9 mouse cellular contexts compared by ENCODE assay signal in genomic region chr2:25376589-25376988, GRCm38 (mm10). TPM values are rescaled to one million over a fixed set of nuclear protein-coding genes. Genes with fewer than 3 reads are reported as not detected.
DNase-seq lines count a peak whose midpoint lies in the region; ATAC-seq and TF ChIP-seq lines count a peak whose summit lies in the region.
"Had no signal": no experiment of that assay in that cellular context is flagged by ENCODE, and none has a peak within 500 bp of the region (broad histone marks: within the 10 kb centered on the region; RNA-seq: fewer than 3 reads in every experiment).

No protein-coding gene starts in this region.

- peaks cover 40% of the 10 kb centered on the region for H3K36me3 ChIP-seq in kidney, embryonic 15.5 days
- H3K36me3 ChIP-seq in CH12.LX (replicated peaks in 1 of 2; ENCODE audit: control insufficient read depth in 1 of 2, insufficient read depth in 1 of 2, low read length in 1 of 2) = peaks cover 23 to 47% of the 10 kb centered on the region in 2 experiments
- no peaks in the 10 kb centered on the region for H3K36me3 ChIP-seq in kidney, postnatal 0 days (ENCODE audit: insufficient read depth, low read length)

- TF ChIP-seq EP300 in CH12.LX (IDR thresholded peaks at IDR 0.05; ENCODE audit: low read length) = no peak

- dilution Hi-C loops in CH12.LX (cut with MboI; ENCODE audit: extremely low pct_ligation_motif_present, extremely low pct_unique_long_range_greater_than_20kb, low sequenced_read_pairs) = no loop called here

- H3K4me1 ChIP-seq in kidney, embryonic 15.5 days = peaks cover 26% of the 10 kb centered on the region
- peaks cover 12 to 16% of the 10 kb centered on the region in 2 experiments for H3K4me1 ChIP-seq in CH12.LX (ENCODE audit: control insufficient read depth in 1 of 2, insufficient read depth in 2 of 2)
- H3K4me1 ChIP-seq in kidney, postnatal 0 days (replicated peaks; ENCODE audit: insufficient read depth, low read length) = peaks cover 12% of the 10 kb centered on the region

- TF ChIP-seq RAD21 in CH12.LX (IDR thresholded peaks at IDR 0.05; ENCODE audit: low read depth, low read length) = peak; percentile 70

- peak; percentile 37 for DNase-seq in kidney, adult 11 months
- DNase-seq in 3T3-L1 (ENCODE audit: low read depth, low spot score) (peak; percentile 82), CH12.LX (ENCODE audit: extremely low read depth) (peak; percentile 51)
- DNase-seq in cerebellum, postnatal 36 days = peak; percentile 73 to 77
- DNase-seq in kidney, postnatal 0 days (ENCODE audit: low spot score) = peak; percentile 77
- DNase-seq in retina, postnatal 1 day = peak; percentile 77
- no peak for DNase-seq in ovary, postnatal 14 days (ENCODE audit: low spot score)

- ATAC-seq in kidney, embryonic 15.5 days (replicated peaks; ENCODE audit: low FRiP score) = no peak
- ATAC-seq in kidney, postnatal 0 days (replicated peaks; ENCODE audit: low FRiP score, low read depth) = no peak

- no peak overlapping the region for H3K27ac ChIP-seq in kidney, embryonic 15.5 days
- H3K27ac ChIP-seq in CH12.LX (ENCODE audit: insufficient read depth, low read depth) = no peak overlapping the region
- H3K27ac ChIP-seq in kidney, postnatal 0 days = no peak overlapping the region
- H3K27ac ChIP-seq: embryonic facial prominence, embryonic 12.5 days had no signal

- no peak overlapping the region for H3K4me2 ChIP-seq in kidney, embryonic 15.5 days
- H3K4me2 ChIP-seq in CH12.LX (ENCODE audit: insufficient read depth, low read depth, poor library complexity, severe bottlenecking) = no peak overlapping the region
- H3K4me2 ChIP-seq in kidney, postnatal 0 days (ENCODE audit: low read length) = no peak overlapping the region
- H3K4me2 ChIP-seq: embryonic facial prominence, embryonic 12.5 days had no signal

- in situ Hi-C loops in CH12.LX (cut with MboI; ENCODE audit: low pct_ligation_motif_present, low pct_unique_long_range_greater_than_20kb, low sequenced_read_pairs) = no loop called here

- 66% methylated on average over 4 of the region's 4 CpGs for WGBS in kidney, embryonic 15.5 days
- WGBS in kidney, postnatal 0 days = 58% methylated on average over 4 of the region's 4 CpGs

- TF ChIP-seq POLR2A in CH12.LX (IDR thresholded peaks at IDR 0.05; ENCODE audit: low read depth, low read length) = no peak

- H3K9ac ChIP-seq in kidney, embryonic 15.5 days = no peak overlapping the region
- H3K9ac ChIP-seq in CH12.LX (ENCODE audit: insufficient read depth, low read depth) = no peak overlapping the region
- H3K9ac ChIP-seq in kidney, postnatal 0 days (ENCODE audit: low read depth, low read length) = no peak overlapping the region
- H3K9ac ChIP-seq: embryonic facial prominence, embryonic 12.5 days had no signal

- no peaks in the 10 kb centered on the region for H3K9me3 ChIP-seq in kidney, embryonic 15.5 days (replicated peaks)
- H3K9me3 ChIP-seq in CH12.LX (replicated peaks; ENCODE audit: low read length) = no peaks in the 10 kb centered on the region
- no peaks in the 10 kb centered on the region for H3K9me3 ChIP-seq in kidney, postnatal 0 days (replicated peaks; ENCODE audit: low read length)
- H3K9me3 ChIP-seq: embryonic facial prominence, embryonic 12.5 days had no signal

- peak; percentile 83 to 84 for TF ChIP-seq CTCF in CH12.LX (conservative IDR thresholded peaks at IDR 0.05 in 1 of 2, IDR thresholded peaks at IDR 0.05 in 1 of 2; ENCODE audit: low read depth in 2 of 2, low read length in 2 of 2)
- TF ChIP-seq CTCF in kidney, postnatal 0 days (IDR thresholded peaks at IDR 0.05; ENCODE audit: low read depth) = peak; percentile 82

- H3K4me3 ChIP-seq in kidney, embryonic 15.5 days (replicated peaks) = no peak overlapping the region
- H3K4me3 ChIP-seq in CH12.LX (replicated peaks in 1 of 3; ENCODE audit: low read depth in 2 of 3, low read length in 2 of 3, poor library complexity in 1 of 3) = no peak overlapping the region
- no peak overlapping the region for H3K4me3 ChIP-seq in kidney, postnatal 0 days (replicated peaks; ENCODE audit: low read depth, low read length)
- H3K4me3 ChIP-seq: embryonic facial prominence, embryonic 12.5 days had no signal

- no peaks in the 10 kb centered on the region for H3K27me3 ChIP-seq in kidney, embryonic 15.5 days
- no peaks in the 10 kb centered on the region for H3K27me3 ChIP-seq in CH12.LX (replicated peaks)
- H3K27me3 ChIP-seq in kidney, postnatal 0 days (ENCODE audit: insufficient read depth, low read length) = no peaks in the 10 kb centered on the region

- no peaks in the 10 kb centered on the region for H3K79me2 ChIP-seq in CH12.LX (replicated peaks; ENCODE audit: control insufficient read depth, extremely low read depth, insufficient read depth, poor library complexity, severe bottlenecking)

TF ChIP-seq in CH12.LX, 34 proteins besides CTCF, POLR2A, EP300 and RAD21:
- peak; percentile 74 for TF ChIP-seq SMC3 (IDR thresholded peaks at IDR 0.05; ENCODE audit: low read depth, low read length)
- no peak for TF ChIP-seq MAX (IDR thresholded peaks at IDR 0.05; ENCODE audit: low read length)

RNA-seq across cellular contexts. Expression of gene Sapcd2, which starts 4.5 kb away (rescaled TPM):
- polyA plus RNA-seq in kidney, embryonic 15.5 days (2015; fragmentation: Nextera tagmentation; extraction: Ambion mirVana) = 40.4 and 42.7 TPM in 2 replicates
- total RNA-seq in CH12.LX (2012; rRNA removed) (27.3 and 32.1 TPM in 2 replicates), CH12.LX (2014; rRNA removed) (21.9 and 22.5 TPM in 2 replicates)
- polyA plus RNA-seq in CH12.LX (2012; ENCODE audit: insufficient read length, low read depth) = 16.5 and 16.9 TPM in 2 replicates
- 17.9 and 19.3 TPM in 2 replicates for polyA plus RNA-seq in kidney, postnatal 0 days (2015; fragmentation: Nextera tagmentation; extraction: Ambion mirVana)

RNA-seq across cellular contexts. Expression of gene Uap1l1, which starts 11.1 kb away (rescaled TPM):
- 24.9 and 27.3 TPM in 2 replicates for polyA plus RNA-seq in kidney, embryonic 15.5 days (2015; fragmentation: Nextera tagmentation; extraction: Ambion mirVana)
- total RNA-seq in CH12.LX (2012; rRNA removed) (14.5 and 16.2 TPM in 2 replicates), CH12.LX (2014; rRNA removed) (3.3 and 4.3 TPM in 2 replicates)
- polyA plus RNA-seq in CH12.LX (2012; ENCODE audit: insufficient read length, low read depth) = 27.6 and 30.8 TPM in 2 replicates
- polyA plus RNA-seq in kidney, postnatal 0 days (2015; fragmentation: Nextera tagmentation; extraction: Ambion mirVana) = 80.5 and 92.8 TPM in 2 replicates

RNA-seq across cellular contexts. Expression of gene Entpd2, which starts 19.1 kb away (rescaled TPM):
- polyA plus RNA-seq in kidney, embryonic 15.5 days (2015; fragmentation: Nextera tagmentation; extraction: Ambion mirVana) = 4.5 and 4.6 TPM in 2 replicates
- total RNA-seq in CH12.LX (2012; rRNA removed) (not detected in 2 replicates), CH12.LX (2014; rRNA removed) (not detected in 2 replicates)
- polyA plus RNA-seq in CH12.LX (2012; ENCODE audit: insufficient read length, low read depth) = not detected in 2 replicates
- 6.9 and 7.8 TPM in 2 replicates for polyA plus RNA-seq in kidney, postnatal 0 days (2015; fragmentation: Nextera tagmentation; extraction: Ambion mirVana)

RNA-seq across cellular contexts. Expression of gene Dpp7, which starts 20.4 kb away (rescaled TPM):
- 23.4 TPM in 2 replicates for polyA plus RNA-seq in kidney, embryonic 15.5 days (2015; fragmentation: Nextera tagmentation; extraction: Ambion mirVana)
- total RNA-seq in CH12.LX (2012; rRNA removed) = 21.0 and 36.0 TPM in 2 replicates
- total RNA-seq in CH12.LX (2014; rRNA removed) = 16.2 and 19.4 TPM in 2 replicates
- 20.9 and 22.7 TPM in 2 replicates for polyA plus RNA-seq in CH12.LX (2012; ENCODE audit: insufficient read length, low read depth)
- 28.5 and 31.5 TPM in 2 replicates for polyA plus RNA-seq in kidney, postnatal 0 days (2015; fragmentation: Nextera tagmentation; extraction: Ambion mirVana)

RNA-seq across cellular contexts. Expression of gene Npdc1, which starts 22.6 kb away (rescaled TPM):
- polyA plus RNA-seq in kidney, embryonic 15.5 days (2015; fragmentation: Nextera tagmentation; extraction: Ambion mirVana) = 41.3 and 52.5 TPM in 2 replicates
- 3.4 and 5.5 TPM in 2 replicates for total RNA-seq in CH12.LX (2012; rRNA removed)
- total RNA-seq in CH12.LX (2014; rRNA removed) = not detected in 2 replicates
- 0.49 and 0.78 TPM in 2 replicates for polyA plus RNA-seq in CH12.LX (2012; ENCODE audit: insufficient read length, low read depth)
- 43.9 and 49.9 TPM in 2 replicates for polyA plus RNA-seq in kidney, postnatal 0 days (2015; fragmentation: Nextera tagmentation; extraction: Ambion mirVana)
